Mouse (Mus musculus) gonadal fat pad, adult 2 months (tissue): ENCODE data around the gene Rpl32. TPM values are rescaled to one million over a fixed set of nuclear protein-coding genes. Genes with fewer than 3 reads are reported as not detected.

Source experiments
- DNase-seq: peaks from one replicate; pipeline ENCODE4 v3.0.0-alpha.2; 2012; ENCODE audit warnings: low read depth
- polyA plus RNA-seq: library from polyadenylated mRNA; depleted of rRNA; stranded (reverse); fragments of >200 nt; gene quantifications from 2 replicates; pipeline ENCODE4 v1.2.3, GENCODE M21; 2012; rRNA removed

Gene Rpl32
- polyA plus RNA-seq, 1 experiment, result 1,112 TPM

- DNase-seq, result no peak
Observed at GRCm38 (mm10) chr6:115767357-115767756, 41.2 kb downstream of the Rpl32 start.

DNA sequence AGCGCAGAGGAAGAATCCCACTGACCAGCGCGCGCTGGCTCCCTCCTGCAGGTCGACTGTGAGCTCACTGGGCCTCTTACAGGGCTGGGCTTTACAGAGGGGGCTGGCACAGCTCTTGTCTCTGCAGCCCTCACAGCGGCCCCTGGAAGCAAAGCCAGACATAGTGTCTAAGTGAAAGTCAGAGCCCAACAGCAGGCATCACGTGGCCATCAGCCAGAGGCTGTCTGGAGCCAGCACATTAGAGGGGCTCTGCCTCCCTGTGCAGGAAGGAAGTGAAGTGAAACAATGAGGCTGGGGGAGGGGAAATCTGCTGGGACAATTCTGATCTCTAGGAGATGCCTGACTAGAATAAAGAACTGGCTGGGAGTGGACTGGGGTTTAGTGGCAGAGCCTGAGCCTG lies 44.4 kb downstream of the Rpl32 start:
- DNase-seq, result no peak

DNA sequence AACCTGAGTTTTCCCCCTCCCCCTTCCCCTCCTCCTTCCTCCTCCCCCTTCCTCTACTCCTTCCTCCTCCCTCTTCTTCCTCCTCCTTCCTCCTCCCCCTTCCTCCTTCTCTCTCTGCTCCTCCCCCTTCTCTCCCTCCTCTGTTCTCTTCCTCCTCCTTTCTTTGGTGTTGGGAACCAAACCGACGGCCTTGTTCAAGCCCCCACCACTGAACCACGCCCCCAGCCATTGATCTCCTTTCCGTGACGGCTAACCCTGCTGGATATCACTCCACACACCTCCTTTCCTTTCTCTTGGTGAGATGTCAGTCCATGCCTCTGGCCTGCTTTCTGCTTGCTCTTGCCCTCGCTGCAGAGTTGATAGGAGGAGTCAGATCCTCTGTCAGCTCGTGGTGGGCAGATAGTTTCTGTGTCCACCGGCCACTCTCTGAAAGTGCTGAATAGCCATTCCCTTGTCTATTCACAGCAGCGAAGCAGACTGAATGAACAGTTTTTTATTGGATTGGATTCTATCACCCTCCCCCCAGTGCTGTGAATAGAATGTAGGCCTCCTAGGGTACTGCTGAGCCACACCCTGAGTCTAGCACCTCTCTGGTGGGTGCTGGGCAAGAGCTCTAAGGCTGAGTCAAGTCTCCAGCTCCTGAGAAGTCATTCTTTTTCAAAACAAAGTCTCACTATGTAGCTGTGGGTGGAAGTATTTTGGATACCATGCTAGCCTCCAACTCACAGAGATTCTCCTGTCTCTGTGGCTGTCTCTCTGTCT lies 46.4 kb downstream of the Rpl32 start, which contains the start of gene Tmem40:
Tmem40 (minus strand) TSS at position 416 of the 762 bp plus-strand sequence.
- no peak for DNase-seq

GRCm38 (mm10) chr6:115760982-115761381 lies 47.6 kb downstream of the Rpl32 start:
- no peak for DNase-seq

DNA sequence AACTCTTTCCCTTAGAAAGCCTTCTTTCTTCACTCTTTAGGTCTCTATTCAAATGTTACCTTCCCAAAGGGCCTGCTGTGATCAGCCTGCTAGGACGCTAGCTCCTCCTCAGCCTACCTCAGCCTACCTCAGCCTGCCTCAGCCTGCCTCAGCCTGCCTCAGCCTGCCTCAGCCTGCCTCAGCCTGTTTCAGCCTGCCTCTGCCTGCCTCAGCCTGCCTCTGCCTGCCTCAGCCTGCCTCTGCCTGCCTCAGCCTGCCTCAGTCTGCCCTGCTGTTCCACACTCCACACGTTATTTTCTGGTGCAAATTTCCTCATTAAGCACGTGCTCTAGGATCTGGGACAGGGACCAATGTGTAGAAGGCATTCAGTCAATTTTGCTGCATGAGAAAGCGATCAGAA lies 48.4 kb downstream of the Rpl32 start:
- no peak for DNase-seq

DNA sequence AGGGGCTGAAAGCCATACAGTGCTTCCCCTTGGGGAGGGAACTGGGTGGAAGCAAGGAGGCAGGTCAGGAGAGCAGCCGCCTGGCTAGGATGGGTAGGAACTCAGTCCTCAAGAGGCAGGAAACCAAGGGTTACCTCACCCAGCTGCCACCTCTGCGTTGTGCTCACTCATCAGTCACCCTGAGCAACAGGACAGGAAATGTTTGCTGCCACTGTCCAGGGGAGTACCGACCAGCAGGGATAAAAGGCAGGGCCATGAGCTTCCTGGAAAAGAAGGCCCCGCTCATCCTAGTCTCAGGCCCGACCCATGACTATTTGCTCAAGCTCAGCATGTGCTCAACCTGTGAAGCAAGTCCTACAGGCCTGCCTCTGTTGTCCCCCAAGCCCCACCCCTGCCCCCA lies 49.1 kb downstream of the Rpl32 start:
- no peak for DNase-seq

DNA sequence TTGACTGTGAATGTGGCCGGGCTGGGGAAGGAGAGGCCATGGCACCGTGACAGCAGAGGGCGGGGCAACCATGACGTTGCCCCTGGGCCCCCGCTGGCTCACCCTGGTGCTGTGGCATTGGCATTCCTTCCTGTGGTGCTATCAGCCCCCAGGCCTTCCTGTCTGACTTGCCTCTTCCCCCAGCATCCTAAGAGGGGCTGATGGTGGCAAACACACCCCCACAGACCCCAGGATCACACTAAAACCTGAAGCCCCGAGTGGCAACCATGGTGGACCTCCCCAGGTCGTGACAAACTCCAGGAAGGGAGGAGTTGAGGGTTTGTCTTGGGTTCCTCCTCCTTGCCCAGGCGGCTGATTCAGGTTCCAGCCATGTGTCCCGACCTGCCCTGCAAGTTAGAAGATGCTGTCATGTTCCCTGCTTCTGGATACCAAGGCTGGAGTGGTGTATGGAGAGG lies 49.5 kb downstream of the Rpl32 start:
- DNase-seq, result peak; percentile 26

- no peak for DNase-seq
Observed at GRCm38 (mm10) chr6:115755536-115755935, 53.0 kb downstream of the Rpl32 start.

Other genes with a start within 250 kb of the Rpl32 start
- gene Mkrn2os, start 216.2 kb downstream of the Rpl32 start, polyA plus RNA-seq, result 2.4 and 3.0 TPM in 2 replicates
- gene Mkrn2, start 206.8 kb downstream of the Rpl32 start, polyA plus RNA-seq, result 86.8 and 111 TPM in 2 replicates
- gene Raf1, start 132.1 kb downstream of the Rpl32 start, polyA plus RNA-seq, result 112 and 130 TPM in 2 replicates
- gene Tmem40, start 46.3 kb downstream of the Rpl32 start, polyA plus RNA-seq, result 3.2 and 5.8 TPM in 2 replicates
- gene Cand2, start 34.2 kb downstream of the Rpl32 start, polyA plus RNA-seq, result 6.7 and 10.1 TPM in 2 replicates
- gene Efcab12, start 29.7 kb upstream of the Rpl32 start, polyA plus RNA-seq, result 2.0 and 2.3 TPM in 2 replicates
- 2.3 and 2.6 TPM in 2 replicates for gene Mbd4, start 44.6 kb upstream of the Rpl32 start, polyA plus RNA-seq
- gene Ift122, start 44.7 kb upstream of the Rpl32 start, polyA plus RNA-seq, result 15.1 and 16.3 TPM in 2 replicates
- gene Rho, start 123.0 kb upstream of the Rpl32 start, polyA plus RNA-seq, result 0.76 and 1.2 TPM in 2 replicates
- gene H1foo, start 136.2 kb upstream of the Rpl32 start, polyA plus RNA-seq, result 0.15 TPM in 1 of 2 replicates, not detected in the other
- gene Plxnd1, start 186.3 kb upstream of the Rpl32 start, polyA plus RNA-seq, result 69.7 and 80.8 TPM in 2 replicates